Mouse (Mus musculus) spleen, adult 2 months (tissue): ENCODE results near the gene Kdm1a.

Experiments used
- CTCF ChIP-seq: fragments of 200-500 bp; IDR thresholded peaks from 2 replicates; pipeline ENCODE4 v1.5.1; 2011; ENCODE audit warnings: mild to moderate bottlenecking, inconsistent platforms; ENCODE audit not compliant: insufficient read depth, insufficient read length, insufficient replicate concordance; ENCODE audit errors: extremely low read depth
- POLR2A ChIP-seq: fragments of 200-500 bp; IDR thresholded peaks from 2 replicates; pipeline ENCODE4 v1.6.1; 2011; ENCODE audit warnings: low read depth, low read length, inconsistent platforms

DNA sequence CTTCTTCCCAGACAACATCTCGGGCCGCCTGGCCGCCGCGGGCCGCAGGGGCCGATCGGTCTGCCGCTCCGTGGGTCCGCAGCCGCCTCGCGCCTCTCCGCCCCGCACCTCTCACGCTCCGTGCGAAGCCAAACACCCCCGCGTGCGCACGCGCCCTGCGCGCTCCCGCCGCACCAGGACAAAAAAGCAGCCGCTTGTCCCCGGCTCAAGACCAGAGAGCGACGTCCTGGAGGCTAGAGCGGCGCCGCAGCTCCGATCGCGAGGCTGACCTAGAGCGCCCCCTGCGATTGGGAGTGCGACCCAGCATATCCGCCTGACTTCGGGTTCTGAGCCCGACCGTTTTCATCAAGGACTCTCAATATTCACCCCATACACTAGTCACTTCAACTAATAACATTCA is at the start of gene Kdm1a:
- TF ChIP-seq POLR2A (peak; percentile 52), CTCF (peak; percentile 92)
